Mouse (Mus musculus) embryo, embryonic 10.5 days (tissue): ENCODE measurements at regions not wholly inside any gene's neighbourhood (a gene's known extent, or its start where the extent isn't known, plus 50 kb on each side); places are given as distances from the start of the nearest gene placed in this dataset.

ENCODE experiments used
- DNase-seq: peaks from one replicate; pipeline ENCODE4 v3.0.0-alpha.2; 2015; ENCODE audit warnings: low spot score

- DNase-seq, result no peak
Observed at GRCm38 (mm10) chr4:29034406-29034805, 221.5 kb downstream of the Epha7 start.

- DNase-seq, result peak; percentile 11
Observed at GRCm38 (mm10) chr4:29039993-29040392, 227.1 kb downstream of the Epha7 start.

- peak; percentile 37 for DNase-seq
Observed at GRCm38 (mm10) chr4:29068678-29069621, 256.0 kb downstream of the Epha7 start.

- DNase-seq, result no peak
Observed at GRCm38 (mm10) chr4:29074204-29074603, 261.3 kb downstream of the Epha7 start.

DNA sequence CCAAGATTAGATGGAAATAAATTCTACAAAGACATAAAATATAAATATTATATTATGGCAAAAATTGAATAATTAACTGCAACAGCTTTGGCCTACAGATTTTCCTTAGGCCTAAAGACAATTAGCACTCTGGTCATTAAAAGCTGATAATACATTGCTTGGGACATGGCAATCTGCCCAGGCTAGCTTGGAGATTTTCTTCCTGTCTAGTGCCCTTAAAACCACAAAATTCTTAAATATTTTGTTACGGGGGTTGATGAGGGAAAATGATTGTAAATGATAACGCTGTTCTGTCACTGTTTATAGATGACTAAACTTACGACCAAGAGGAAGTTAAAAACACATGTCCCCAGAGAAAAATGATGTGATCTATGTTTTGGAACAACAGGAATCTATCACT lies 261.9 kb downstream of the Epha7 start:
- no peak for DNase-seq

DNA sequence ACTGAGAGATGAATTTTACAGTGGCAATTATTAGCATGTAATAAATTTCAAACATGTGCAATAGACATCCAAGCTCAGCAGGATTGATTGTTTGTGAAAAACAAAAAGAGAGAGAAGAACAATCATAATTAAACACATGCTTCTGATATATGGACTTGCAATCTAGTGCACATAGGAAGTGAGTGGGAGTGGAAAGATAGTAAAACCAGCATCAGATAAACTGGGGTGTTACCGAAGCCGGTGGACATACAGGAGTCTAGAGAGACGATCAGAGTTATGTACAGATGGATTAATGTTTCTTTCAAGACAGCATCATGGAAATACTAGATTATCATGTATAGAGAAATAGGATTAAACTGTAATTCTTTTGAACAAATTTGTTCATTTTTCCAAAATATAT lies 263.8 kb downstream of the Epha7 start:
- DNase-seq, result no peak

GRCm38 (mm10) chr4:29078391-29078790 lies 265.5 kb downstream of the Epha7 start:
- no peak for DNase-seq

GRCm38 (mm10) chr4:29083545-29084290 lies 270.8 kb downstream of the Epha7 start:
- peak; percentile 29 for DNase-seq

DNA sequence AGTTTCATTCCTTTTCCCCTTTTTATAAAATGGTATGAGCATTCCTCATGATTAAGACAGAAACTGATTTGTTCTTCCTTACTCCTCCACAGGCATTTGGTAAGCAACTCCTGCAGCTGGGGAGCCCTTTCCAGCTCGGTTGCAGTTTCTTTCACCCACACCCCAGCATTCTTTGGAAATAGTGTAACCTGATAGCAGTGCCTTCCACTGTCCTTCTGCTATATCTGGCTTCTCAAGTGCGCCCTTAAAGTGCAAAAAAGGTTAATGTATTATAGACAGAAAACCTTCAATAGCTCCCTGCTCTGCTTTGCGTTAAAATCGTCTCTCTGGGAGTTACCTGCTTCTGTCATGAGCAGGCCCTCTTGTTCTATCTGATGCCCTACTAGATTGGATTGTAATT lies 278.0 kb downstream of the Epha7 start:
- DNase-seq, result no peak

- no peak for DNase-seq
Observed at GRCm38 (mm10) chr4:29091495-29092211, 278.7 kb downstream of the Epha7 start.

DNA sequence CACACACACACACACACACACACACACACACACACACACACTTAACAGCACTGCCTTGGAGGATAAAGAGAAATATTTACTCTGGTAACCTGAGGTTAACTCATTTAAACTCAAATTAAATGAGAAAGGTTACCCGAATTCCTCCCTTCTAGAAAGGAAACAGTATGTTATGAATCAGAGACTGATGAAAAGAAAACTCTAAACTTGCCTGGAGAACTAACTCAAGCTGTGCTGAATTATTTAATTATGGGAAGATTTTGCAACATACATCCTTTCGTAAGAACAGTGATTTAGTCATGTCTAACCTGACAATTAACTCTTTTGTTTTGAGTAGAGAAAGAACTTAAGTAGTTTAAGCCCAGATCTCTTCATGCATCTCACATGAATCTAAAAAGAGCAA lies 289.4 kb downstream of the Epha7 start:
- no peak for DNase-seq

- DNase-seq, result no peak
Observed at GRCm38 (mm10) chr4:29103414-29103813, 290.5 kb downstream of the Epha7 start.

DNA sequence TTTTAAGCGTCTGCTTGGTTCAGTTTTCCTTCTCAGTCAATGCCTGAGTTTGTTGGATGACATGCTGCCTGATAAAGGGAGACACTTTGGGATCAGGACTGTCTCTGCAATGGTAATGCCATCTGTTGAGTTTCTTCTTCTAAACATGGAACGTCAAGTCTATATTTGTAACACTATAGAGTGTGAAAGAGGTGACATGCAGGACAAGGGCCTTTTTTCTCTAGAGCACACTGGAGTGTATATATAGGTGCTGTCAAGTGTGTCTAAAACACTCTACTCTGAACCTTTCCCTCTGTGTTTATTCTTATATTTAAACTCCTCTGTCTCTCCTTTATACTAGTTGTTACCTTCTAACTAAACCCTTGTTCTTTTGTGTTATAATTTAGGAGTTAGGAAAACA lies 299.6 kb downstream of the Epha7 start:
- no peak for DNase-seq

DNA sequence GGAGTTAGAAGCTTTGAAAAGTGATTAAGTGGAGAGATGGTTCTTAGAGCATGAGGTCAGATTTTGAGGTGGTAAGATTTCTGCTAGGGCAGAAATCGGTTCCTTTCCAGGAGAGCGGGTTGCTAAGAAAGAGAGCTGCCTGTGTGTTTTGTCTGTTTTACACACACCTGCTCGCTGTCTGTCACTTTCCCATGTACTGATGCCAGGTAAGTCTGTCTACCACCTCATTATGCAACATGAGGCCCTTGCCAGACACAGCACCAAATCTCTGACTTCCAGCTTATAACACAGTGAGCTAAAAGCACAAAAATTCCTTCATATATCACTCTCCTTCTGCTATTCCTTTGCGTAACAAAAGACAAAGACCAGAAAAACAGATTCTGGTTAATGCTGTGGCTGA lies 304.1 kb downstream of the Epha7 start:
- no peak for DNase-seq

- no peak for DNase-seq
Observed at GRCm38 (mm10) chr4:29117926-29118325, 305.0 kb downstream of the Epha7 start.

GRCm38 (mm10) chr4:29118679-29119479 lies 305.9 kb downstream of the Epha7 start:
- DNase-seq, result peak; percentile 48

- peak; percentile 62 for DNase-seq
Observed at GRCm38 (mm10) chr4:29119480-29120153, 306.7 kb downstream of the Epha7 start.

DNA sequence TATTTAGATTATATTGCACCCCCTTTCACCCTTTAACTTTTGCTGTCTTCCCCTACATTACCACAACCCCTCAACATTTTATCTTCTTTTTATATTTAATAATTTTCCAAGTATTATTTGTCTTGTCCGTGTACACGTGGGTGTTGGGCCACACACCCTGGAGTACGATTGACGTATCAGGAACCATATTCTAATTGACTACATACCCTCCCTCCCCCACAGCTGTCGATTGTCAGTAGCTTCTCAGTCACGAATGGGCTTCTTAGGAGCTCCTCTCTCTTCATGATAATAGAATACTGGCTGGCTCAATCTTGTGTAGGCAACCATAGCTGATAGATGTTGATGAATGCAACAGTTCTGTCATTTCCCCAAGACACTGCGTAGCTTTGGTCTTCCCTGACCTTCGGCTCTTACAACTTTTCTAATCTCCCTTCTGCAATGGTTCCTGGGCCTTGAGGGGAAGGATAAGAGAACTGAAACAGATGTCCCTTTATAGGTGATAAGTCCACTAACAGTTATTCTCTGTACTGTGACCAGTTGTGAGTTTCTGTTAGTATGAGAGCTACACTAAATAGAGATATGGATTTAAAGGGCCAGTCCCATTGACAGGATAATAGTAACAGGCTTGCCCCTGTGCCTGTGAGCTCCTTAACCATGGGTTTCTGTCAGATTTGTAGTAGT lies 310.9 kb downstream of the Epha7 start:
- DNase-seq, result no peak

GRCm38 (mm10) chr4:29130485-29130884 lies 317.6 kb downstream of the Epha7 start:
- no peak for DNase-seq
